Mouse (Mus musculus): ENCODE measurements around the gene Zfp651. TPM values are rescaled to one million over a fixed set of nuclear protein-coding genes. Genes with fewer than 3 reads are reported as not detected.

The Zfp651 gene
- polyA plus RNA-seq (2014; fragmentation: Nextera tagmentation; extraction: Ambion mirVana) = 9.4 and 12.0 TPM in 2 replicates

GRCm38 (mm10) chr9:121759091-121760081, at the start of gene Zfp651:
TSS of gene Zfp651 (plus strand) at chr9:121759330.
- Histone ChIP-seq H3K27me3 (ENCODE audit: control insufficient read depth, insufficient read depth, low read length) (no peaks in the 10 kb centered on the region), H3K4me1 (replicated peaks; ENCODE audit: control insufficient read depth, insufficient read depth, low read length) (peaks cover 16% of the 10 kb centered on the region), H3K36me3 (ENCODE audit: control insufficient read depth, insufficient read depth, low read length) (peaks cover 3% of the 10 kb centered on the region; the same call in 1 of the 2 replicates), H3K9me3 (ENCODE audit: control insufficient read depth, low read length) (no peaks in the 10 kb centered on the region), H3K27ac (ENCODE audit: low read depth, low read length) (peak within 1 kb of the TSS; percentile 88), H3K4me3 (ENCODE audit: low read depth, low read length) (peak within 1 kb of the TSS; percentile 84), H3K4me2 (ENCODE audit: low read depth, low read length, severe bottlenecking) (peak within 1 kb of the TSS; percentile 98), H3K9ac (ENCODE audit: low read length) (peak within 1 kb of the TSS; percentile 94)
- peak; percentile 80 for ATAC-seq (replicated peaks; ENCODE audit: low FRiP score)
- WGBS = under 1% methylated on average over 83 of the region's 97 CpGs
- peak; percentile 89 for DNase-seq (ENCODE audit: low spot score)

- Histone ChIP-seq H3K4me2 (ENCODE audit: low read depth, low read length, severe bottlenecking) (peak within 1 kb of the TSS; percentile 76), H3K4me1 (replicated peaks; ENCODE audit: control insufficient read depth, insufficient read depth, low read length) (peaks cover 9% of the 10 kb centered on the region; the same call in 1 of the 2 replicates), H3K4me3 (ENCODE audit: low read depth, low read length) (peak within 1 kb of the TSS; percentile 89), H3K36me3 (ENCODE audit: control insufficient read depth, insufficient read depth, low read length) (no peaks in the 10 kb centered on the region), H3K9me3 (ENCODE audit: control insufficient read depth, low read length) (no peaks in the 10 kb centered on the region), H3K9ac (ENCODE audit: low read length) (peak within 1 kb of the TSS; percentile 87), H3K27me3 (ENCODE audit: control insufficient read depth, insufficient read depth, low read length) (no peaks in the 10 kb centered on the region), H3K27ac (ENCODE audit: low read depth, low read length) (peak within 1 kb of the TSS; percentile 19; the same call in 1 of the 2 replicates)
- DNase-seq (ENCODE audit: low spot score) = peak; percentile 99
- WGBS = 5% methylated on average over 37 of the region's 37 CpGs
- ATAC-seq (replicated peaks; ENCODE audit: low FRiP score) = peak; percentile 99
Measured at GRCm38 (mm10) chr9:121709898-121710583, 49.1 kb upstream of the Zfp651 start, which contains the start of gene Ss18l2. TSS of gene Ss18l2 (plus strand) at chr9:121710329.

GRCm38 (mm10) chr9:121710584-121710975, 48.5 kb upstream of the Zfp651 start:
- Histone ChIP-seq H3K27me3 (ENCODE audit: control insufficient read depth, insufficient read depth, low read length) (no peaks in the 10 kb centered on the region), H3K4me1 (replicated peaks; ENCODE audit: control insufficient read depth, insufficient read depth, low read length) (peaks cover 5% of the 10 kb centered on the region; the same call in 1 of the 2 replicates), H3K9ac (ENCODE audit: low read length) (peak overlapping the region; percentile 87), H3K27ac (ENCODE audit: low read depth, low read length) (peak overlapping the region; percentile 19; the same call in 1 of the 2 replicates), H3K4me2 (ENCODE audit: low read depth, low read length, severe bottlenecking) (peak overlapping the region; percentile 76), H3K4me3 (ENCODE audit: low read depth, low read length) (peak overlapping the region; percentile 89), H3K9me3 (ENCODE audit: control insufficient read depth, low read length) (no peaks in the 10 kb centered on the region), H3K36me3 (ENCODE audit: control insufficient read depth, insufficient read depth, low read length) (no peaks in the 10 kb centered on the region)
- no peak for DNase-seq (ENCODE audit: low spot score)
- WGBS = 0% methylated on average over 18 of the region's 18 CpGs
- ATAC-seq (replicated peaks; ENCODE audit: low FRiP score) = no peak; the same call in 1 of the 2 replicates

- no peak for DNase-seq (ENCODE audit: low spot score)
- ATAC-seq (replicated peaks; ENCODE audit: low FRiP score) = no peak
- H3K27ac ChIP-seq (ENCODE audit: low read depth, low read length) = no peak overlapping the region
- no peak overlapping the region for H3K9ac ChIP-seq (ENCODE audit: low read length)
- WGBS = 95% methylated on average over 2 of the region's 2 CpGs
- H3K4me1 ChIP-seq (replicated peaks; ENCODE audit: control insufficient read depth, insufficient read depth, low read length) = 0 out of 2 replicates have a peak, but pooled peaks cover 2% of the 10 kb centered on the region
- H3K4me2 ChIP-seq (ENCODE audit: low read depth, low read length, severe bottlenecking) = no peak overlapping the region
- H3K9me3 ChIP-seq (ENCODE audit: control insufficient read depth, low read length) = no peaks in the 10 kb centered on the region
- H3K27me3 ChIP-seq (ENCODE audit: control insufficient read depth, insufficient read depth, low read length) = no peaks in the 10 kb centered on the region
- no peak overlapping the region for H3K4me3 ChIP-seq (ENCODE audit: low read depth, low read length)
- H3K36me3 ChIP-seq (ENCODE audit: control insufficient read depth, insufficient read depth, low read length) = no peaks in the 10 kb centered on the region
Measured at GRCm38 (mm10) chr9:121717048-121717447, 42.1 kb upstream of the Zfp651 start.

GRCm38 (mm10) chr9:121718070-121718705, 40.9 kb upstream of the Zfp651 start:
- Histone ChIP-seq H3K4me3 (ENCODE audit: low read depth, low read length) (peak overlapping the region; percentile 97), H3K27me3 (ENCODE audit: control insufficient read depth, insufficient read depth, low read length) (no peaks in the 10 kb centered on the region), H3K9me3 (ENCODE audit: control insufficient read depth, low read length) (no peaks in the 10 kb centered on the region), H3K36me3 (ENCODE audit: control insufficient read depth, insufficient read depth, low read length) (no peaks in the 10 kb centered on the region), H3K27ac (ENCODE audit: low read depth, low read length) (peak overlapping the region; percentile 78; the same call in 1 of the 2 replicates), H3K9ac (ENCODE audit: low read length) (peak overlapping the region; percentile 70), H3K4me2 (ENCODE audit: low read depth, low read length, severe bottlenecking) (peak overlapping the region; percentile 66), H3K4me1 (replicated peaks; ENCODE audit: control insufficient read depth, insufficient read depth, low read length) (0 out of 2 replicates have a peak, but pooled peaks cover 2% of the 10 kb centered on the region)
- ATAC-seq (replicated peaks; ENCODE audit: low FRiP score) (peak; percentile 11), DNase-seq (ENCODE audit: low spot score) (no peak)
- 65% methylated on average over 15 of the region's 15 CpGs for WGBS

- H3K4me3 ChIP-seq (ENCODE audit: low read depth, low read length) = peak within 1 kb of the TSS; percentile 97
- ATAC-seq (replicated peaks; ENCODE audit: low FRiP score) = peak; percentile 99
Measured at GRCm38 (mm10) chr9:121718792-121719318, 40.3 kb upstream of the Zfp651 start, which contains the start of gene Nktr. TSS of gene Nktr (plus strand) at chr9:121719169.

GRCm38 (mm10) chr9:121719347-121720331, 39.5 kb upstream of the Zfp651 start:
- peak overlapping the region; percentile 94 for H3K9ac ChIP-seq (ENCODE audit: low read length)
- DNase-seq (ENCODE audit: low spot score) (peak; percentile 62), ATAC-seq (replicated peaks; ENCODE audit: low FRiP score) (peak; percentile 77)
- no peaks in the 10 kb centered on the region for H3K9me3 ChIP-seq (ENCODE audit: control insufficient read depth, low read length)
- no peaks in the 10 kb centered on the region for H3K36me3 ChIP-seq (ENCODE audit: control insufficient read depth, insufficient read depth, low read length)
- no peaks in the 10 kb centered on the region for H3K27me3 ChIP-seq (ENCODE audit: control insufficient read depth, insufficient read depth, low read length)
- H3K27ac ChIP-seq (ENCODE audit: low read depth, low read length) = peak overlapping the region; percentile 88
- peak overlapping the region; percentile 66 for H3K4me2 ChIP-seq (ENCODE audit: low read depth, low read length, severe bottlenecking)
- 0 out of 2 replicates have a peak, but pooled peaks cover 2% of the 10 kb centered on the region for H3K4me1 ChIP-seq (replicated peaks; ENCODE audit: control insufficient read depth, insufficient read depth, low read length)
- under 1% methylated on average over 59 of the region's 87 CpGs for WGBS
- H3K4me3 ChIP-seq (ENCODE audit: low read depth, low read length) = peak overlapping the region; percentile 97

More at GRCm38 (mm10) chr9:121718792-121719318, 40.3 kb upstream of the Zfp651 start, which contains the start of gene Nktr:
- peak within 1 kb of the TSS; percentile 94 for H3K9ac ChIP-seq (ENCODE audit: low read length)
- H3K4me2 ChIP-seq (ENCODE audit: low read depth, low read length, severe bottlenecking) = peak within 1 kb of the TSS; percentile 66
- H3K36me3 ChIP-seq (ENCODE audit: control insufficient read depth, insufficient read depth, low read length) = no peaks in the 10 kb centered on the region
- peak within 1 kb of the TSS; percentile 88 for H3K27ac ChIP-seq (ENCODE audit: low read depth, low read length)
- WGBS = under 1% methylated on average over 51 of the region's 61 CpGs
- peak; percentile 99 for DNase-seq (ENCODE audit: low spot score)
- 0 out of 2 replicates have a peak, but pooled peaks cover 2% of the 10 kb centered on the region for H3K4me1 ChIP-seq (replicated peaks; ENCODE audit: control insufficient read depth, insufficient read depth, low read length)
- no peaks in the 10 kb centered on the region for H3K9me3 ChIP-seq (ENCODE audit: control insufficient read depth, low read length)
- no peaks in the 10 kb centered on the region for H3K27me3 ChIP-seq (ENCODE audit: control insufficient read depth, insufficient read depth, low read length)

All from forebrain, embryonic 11.5 days (tissue).